Mouse (Mus musculus) limb, embryonic 15.5 days (tissue): Measurements from ENCODE around the gene Gm28041. TPM values are rescaled to one million over a fixed set of nuclear protein-coding genes. Genes with fewer than 3 reads are reported as not detected.

Experiments used
- ATAC-seq: fragments of 200-750 bp; cut with Nextera tagmentation; 2 replicates; pipeline ENCODE4 v1.8.0; 2017; ENCODE audit warnings: low read depth, moderate TSS enrichment; ENCODE audit not compliant: insufficient number of reproducible peaks, low FRiP score, low TSS enrichment
- H3K27ac ChIP-seq: fragments of 300-500 bp; sonication (generic); 2 replicates; pipeline ENCODE4 v1.5.1; 2015; ENCODE audit warnings: moderate library complexity, mild to moderate bottlenecking, inconsistent platforms
- H3K27me3 ChIP-seq: fragments of 300-500 bp; sonication (generic); 2 replicates; pipeline ENCODE4 v1.6.1; 2015; ENCODE audit warnings: inconsistent platforms
- H3K36me3 ChIP-seq: fragments of 300-500 bp; sonication (generic); 2 replicates; pipeline ENCODE4 v1.6.1; 2015; ENCODE audit warnings: inconsistent platforms
- H3K4me1 ChIP-seq: fragments of 300-500 bp; sonication (generic); 2 replicates; pipeline ENCODE4 v1.6.1; 2015; ENCODE audit warnings: inconsistent platforms
- H3K4me2 ChIP-seq: fragments of 300-500 bp; sonication (generic); 2 replicates; pipeline ENCODE4 v1.6.1; 2015; ENCODE audit warnings: mild to moderate bottlenecking, inconsistent platforms
- H3K4me3 ChIP-seq: fragments of 300-500 bp; sonication (generic); 2 replicates; pipeline ENCODE4 v1.5.1; 2015; ENCODE audit warnings: mild to moderate bottlenecking, inconsistent platforms
- H3K9ac ChIP-seq: fragments of 300-500 bp; sonication (generic); 2 replicates; pipeline ENCODE4 v1.6.1; 2015; ENCODE audit warnings: inconsistent platforms
- H3K9me3 ChIP-seq: fragments of 300-500 bp; sonication (generic); 2 replicates; pipeline ENCODE4 v1.6.1; 2016; ENCODE audit warnings: inconsistent platforms
- WGBS: fragments of 180-500 bp; shearing (Covaris S2); methylation state at CpG from one replicate; pipeline ENCODE4 v1.1.7; 2015; 5-methylcytosine and 5-hydroxymethylcytosine counted together
- polyA plus RNA-seq: library from polyadenylated mRNA; unstranded; fragments of >200 nt; fragmentation: Nextera tagmentation; extraction: Ambion mirVana; gene quantifications from 2 replicates; pipeline ENCODE4 v1.2.1, GENCODE M21; 2015

Gene Gm28041
- polyA plus RNA-seq, 1 experiment from 2014 or later: not detected

DNA sequence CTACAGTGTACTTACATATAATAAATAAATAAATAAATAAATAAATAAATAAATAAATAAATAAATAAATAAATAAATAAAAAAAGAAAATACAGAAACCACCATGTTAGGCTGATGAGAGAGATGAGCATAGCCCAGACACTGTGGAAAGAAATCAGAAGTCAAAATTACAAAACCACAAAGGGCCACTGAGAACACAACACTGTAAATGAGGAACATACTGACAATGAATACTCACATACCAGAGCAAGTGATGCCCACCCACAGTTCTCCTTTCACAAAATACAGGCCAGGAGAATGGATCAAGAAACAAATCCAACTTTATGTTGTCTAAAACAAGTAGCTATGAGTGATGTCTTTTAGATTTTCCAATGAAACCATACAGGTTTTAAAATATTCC, 23.7 kb downstream of the Gm28041 start:
- no peak for ATAC-seq
- H3K4me1 ChIP-seq: no peaks in the 10 kb centered on the region
- H3K4me3 ChIP-seq: no peak overlapping the region
- H3K27me3 ChIP-seq: no peaks in the 10 kb centered on the region
- H3K36me3 ChIP-seq: no peaks in the 10 kb centered on the region
- no peak overlapping the region for H3K27ac ChIP-seq
- no peaks in the 10 kb centered on the region for H3K9me3 ChIP-seq
- H3K9ac ChIP-seq: no peak overlapping the region
- no peak overlapping the region for H3K4me2 ChIP-seq

DNA sequence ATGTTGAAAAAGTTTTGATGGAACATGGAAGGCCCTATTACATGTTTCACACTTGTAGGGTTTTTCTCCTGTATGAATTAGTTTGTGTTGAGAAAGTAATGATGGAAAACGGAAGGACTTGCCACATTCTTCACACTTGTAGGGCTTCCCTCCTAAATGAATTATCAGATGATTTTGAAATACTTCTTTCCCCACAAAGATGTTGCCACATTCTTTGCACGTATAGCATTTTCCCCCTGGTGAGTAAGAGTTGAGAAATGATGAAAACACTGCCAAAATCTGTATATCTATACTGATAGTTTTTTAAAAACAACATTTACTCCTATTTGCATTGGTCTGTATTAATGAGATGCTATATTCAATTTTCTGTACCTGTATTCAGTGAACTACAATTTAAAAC, 32.1 kb downstream of the Gm28041 start:
- 85% methylated on average over 2 of the region's 2 CpGs for WGBS
- H3K4me1 ChIP-seq: no peaks in the 10 kb centered on the region
- H3K27me3 ChIP-seq: no peaks in the 10 kb centered on the region
- peaks cover 16% of the 10 kb centered on the region for H3K36me3 ChIP-seq
- H3K9me3 ChIP-seq: no peaks in the 10 kb centered on the region
- no peak overlapping the region for H3K4me3 ChIP-seq
- no peak overlapping the region for H3K27ac ChIP-seq
- no peak overlapping the region for H3K4me2 ChIP-seq
- no peak overlapping the region for H3K9ac ChIP-seq
- no peak for ATAC-seq

DNA sequence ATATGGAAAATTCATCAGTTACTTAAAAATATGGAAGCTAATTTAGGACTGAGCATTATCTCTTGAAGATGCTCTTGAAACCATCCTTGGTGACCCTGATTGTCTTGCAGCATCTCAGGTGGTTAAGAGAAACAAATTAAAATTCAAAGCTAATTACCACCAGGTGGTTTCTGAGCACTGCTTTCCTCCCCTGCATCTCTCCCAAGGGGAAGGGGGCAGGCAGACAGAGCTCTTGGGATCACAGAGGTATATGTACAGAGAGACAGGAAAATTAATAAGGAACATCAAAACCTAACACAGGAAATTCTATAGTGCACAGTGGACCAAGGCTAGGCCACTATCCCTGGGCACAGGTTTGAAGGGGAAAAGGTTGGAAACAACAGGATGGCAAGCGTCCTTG, 42.7 kb downstream of the Gm28041 start:
- ATAC-seq: no peak
- 0 out of 2 replicates have a peak overlapping the region, but pooled peaks have one; percentile 7 for H3K9ac ChIP-seq
- peak overlapping the region; percentile 76 for H3K4me2 ChIP-seq
- H3K4me3 ChIP-seq: peak overlapping the region; percentile 58
- H3K27ac ChIP-seq: peak overlapping the region; percentile 79
- 79% methylated on average over 1 of the region's 1 CpGs for WGBS
- H3K4me1 ChIP-seq: peaks cover 9% of the 10 kb centered on the region; the same call in 1 of the 2 replicates
- no peaks in the 10 kb centered on the region for H3K9me3 ChIP-seq
- H3K36me3 ChIP-seq: no peaks in the 10 kb centered on the region
- no peaks in the 10 kb centered on the region for H3K27me3 ChIP-seq

DNA sequence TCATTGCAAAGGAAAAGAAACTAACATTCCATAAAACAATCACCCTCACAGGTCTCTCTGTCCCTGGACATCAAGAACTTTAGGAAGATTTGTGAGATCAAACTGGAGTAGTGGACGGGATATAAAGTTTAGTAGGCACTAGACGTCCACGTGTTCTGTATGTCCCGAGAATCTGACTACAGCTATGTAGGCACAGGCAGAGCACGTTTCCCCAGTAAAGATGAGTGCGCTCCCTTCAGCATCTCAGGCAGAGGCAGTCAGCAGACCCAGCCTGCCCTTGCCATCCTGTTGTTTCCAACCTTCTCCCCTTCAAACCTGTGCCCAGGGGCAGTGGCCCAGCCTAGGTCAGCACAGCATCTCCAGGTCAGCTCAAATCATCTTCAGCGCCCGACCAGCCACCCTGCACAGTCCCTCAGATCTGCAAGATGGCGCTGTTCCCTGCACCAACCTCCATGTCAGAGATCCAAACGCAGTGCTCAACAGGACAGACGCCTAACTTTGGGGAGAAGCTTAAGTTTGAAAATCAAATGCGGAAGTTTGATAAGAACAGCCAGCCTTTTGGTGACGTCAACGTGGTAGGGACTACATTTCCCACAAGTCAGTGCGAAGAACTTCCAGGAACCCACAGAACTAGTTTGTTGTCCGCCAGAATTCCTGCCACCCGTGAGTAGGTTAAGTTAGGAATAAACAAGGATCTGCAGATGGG, 43.4 kb downstream of the Gm28041 start, which contains the start of gene Zfp595:
Gene Zfp595, minus strand, starts transcription at position 552 of the 706 bp plus-strand sequence.
- no peaks in the 10 kb centered on the region for H3K9me3 ChIP-seq
- peak; percentile 80 for ATAC-seq
- peaks cover 9% of the 10 kb centered on the region; the same call in 1 of the 2 replicates for H3K4me1 ChIP-seq
- peak within 1 kb of the TSS; percentile 58 for H3K4me3 ChIP-seq
- H3K4me2 ChIP-seq: peak within 1 kb of the TSS; percentile 76
- no peaks in the 10 kb centered on the region for H3K27me3 ChIP-seq
- H3K36me3 ChIP-seq: no peaks in the 10 kb centered on the region
- 15% methylated on average over 17 of the region's 17 CpGs for WGBS
- peak within 1 kb of the TSS; percentile 56 for H3K9ac ChIP-seq
- H3K27ac ChIP-seq: peak within 1 kb of the TSS; percentile 79

DNA sequence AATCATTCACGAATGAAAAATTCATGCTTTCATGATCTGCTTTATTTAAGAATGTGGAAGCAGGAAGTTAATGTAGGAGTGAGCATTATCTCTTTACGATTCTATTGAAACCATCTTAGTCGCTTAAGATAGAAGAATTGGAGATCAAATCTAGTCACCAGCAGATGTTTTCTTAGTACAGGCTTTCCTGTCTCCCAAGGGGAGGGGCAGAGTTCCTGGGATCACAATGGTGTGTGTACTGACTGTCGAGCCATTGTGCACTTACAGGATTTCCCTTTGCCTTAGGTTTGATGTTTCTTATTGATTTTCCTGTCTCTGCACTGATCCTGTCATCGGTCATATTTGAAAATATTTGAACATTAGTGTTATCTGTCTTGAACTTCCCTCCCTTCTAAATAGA, 68.8 kb downstream of the Gm28041 start:
- Histone ChIP-seq H3K9me3 (no peaks in the 10 kb centered on the region), H3K9ac (no peak overlapping the region), H3K4me3 (peak overlapping the region; percentile 70), H3K36me3 (no peaks in the 10 kb centered on the region), H3K27me3 (no peaks in the 10 kb centered on the region), H3K27ac (peak overlapping the region; percentile 40; the same call in 1 of the 2 replicates), H3K4me1 (peaks cover 7% of the 10 kb centered on the region; the same call in 1 of the 2 replicates), H3K4me2 (peak overlapping the region; percentile 85)
- ATAC-seq: no peak
- 28% methylated on average over 5 of the region's 5 CpGs for WGBS

DNA sequence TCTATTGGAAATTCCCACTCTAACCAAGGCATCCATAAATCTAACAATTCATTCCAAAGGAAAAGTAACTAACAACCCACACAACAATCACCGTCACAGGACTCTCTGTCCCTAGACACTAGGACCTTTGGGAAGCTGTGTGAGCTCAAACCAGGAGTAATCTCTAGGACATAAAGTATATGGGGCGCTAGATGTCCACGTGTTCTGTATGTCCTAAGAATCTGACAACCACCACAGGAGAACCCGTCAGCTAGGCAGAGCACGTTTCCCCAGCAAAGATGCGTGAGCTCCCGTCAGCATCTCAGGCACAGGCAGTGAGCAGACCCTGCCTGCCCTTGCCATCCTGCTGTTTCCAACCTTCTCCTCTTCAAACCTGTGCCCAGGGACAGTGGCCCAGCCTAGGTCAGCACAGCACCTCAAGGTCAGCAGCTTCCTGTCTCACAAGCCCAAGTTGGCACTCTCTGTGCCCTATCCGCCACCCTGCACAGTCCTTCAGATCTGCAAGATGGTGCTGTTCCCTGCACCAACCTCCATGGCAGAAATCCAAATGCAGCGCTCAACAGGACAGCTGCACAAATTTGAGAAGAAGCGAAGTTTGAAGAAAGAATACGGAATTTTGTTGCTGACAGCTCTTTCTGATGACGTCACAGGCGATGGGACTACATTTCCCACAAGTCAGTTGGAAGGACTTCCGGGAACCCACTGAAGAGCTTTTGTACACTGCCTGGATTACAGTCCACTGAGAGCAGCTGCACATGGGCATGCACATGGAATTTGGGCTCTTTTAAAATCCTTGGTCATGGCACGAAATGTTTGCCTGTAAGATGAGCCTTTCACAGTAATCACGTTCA, 69.5 kb downstream of the Gm28041 start, which contains the start of gene Zfp457:
Gene Zfp457, minus strand, starts transcription at position 664 of the 851 bp plus-strand sequence.
- H3K4me1 ChIP-seq: peaks cover 7% of the 10 kb centered on the region; the same call in 1 of the 2 replicates
- no peaks in the 10 kb centered on the region for H3K36me3 ChIP-seq
- no peaks in the 10 kb centered on the region for H3K9me3 ChIP-seq
- no peaks in the 10 kb centered on the region for H3K27me3 ChIP-seq
- 9% methylated on average over 16 of the region's 16 CpGs for WGBS
- H3K27ac ChIP-seq: peak within 1 kb of the TSS; percentile 40
- peak within 1 kb of the TSS; percentile 80 for H3K9ac ChIP-seq
- ATAC-seq: peak; percentile 91
- peak within 1 kb of the TSS; percentile 85 for H3K4me2 ChIP-seq
- H3K4me3 ChIP-seq: peak within 1 kb of the TSS; percentile 70

Other genes starting within 250 kb of the Gm28041 start
- 6.8 and 8.7 TPM in 2 replicates for gene Rsl1, start 202.6 kb downstream of the Gm28041 start, polyA plus RNA-seq
- gene Zfp455, start 181.2 kb downstream of the Gm28041 start, polyA plus RNA-seq: 2.4 and 2.9 TPM in 2 replicates
- 2.0 and 2.1 TPM in 2 replicates for gene Zfp458, start 97.3 kb downstream of the Gm28041 start, polyA plus RNA-seq
- 0.42 and 0.50 TPM in 2 replicates for gene Zfp457, start 69.2 kb downstream of the Gm28041 start, polyA plus RNA-seq
- gene Zfp595, start 43.2 kb downstream of the Gm28041 start, polyA plus RNA-seq: 2.7 and 3.2 TPM in 2 replicates
- 0.60 and 0.97 TPM in 2 replicates for gene Gm28044, start 15.2 kb downstream of the Gm28041 start, polyA plus RNA-seq
- gene Zfp953, start 15.1 kb downstream of the Gm28041 start, polyA plus RNA-seq: 0.84 and 0.90 TPM in 2 replicates
- 1.2 and 1.4 TPM in 2 replicates for gene Zfp456, start 77 bp upstream of the Gm28041 start, polyA plus RNA-seq
- gene Zfp429, start 24.1 kb upstream of the Gm28041 start, polyA plus RNA-seq: 7.2 and 7.6 TPM in 2 replicates
- gene Zfp459, start 45.7 kb upstream of the Gm28041 start, polyA plus RNA-seq: 1.3 and 1.5 TPM in 2 replicates
- 10.6 and 11.6 TPM in 2 replicates for gene Zfp874a, start 75.9 kb upstream of the Gm28041 start, polyA plus RNA-seq
- gene Zfp874b, start 108.5 kb upstream of the Gm28041 start, polyA plus RNA-seq: 2.9 and 4.7 TPM in 2 replicates
- 16.2 and 17.0 TPM in 2 replicates for gene Zfp58, start 124.8 kb upstream of the Gm28041 start, polyA plus RNA-seq
- 0.25 TPM in 1 of 2 replicates, not detected in the other for gene Gm26965, start 150.4 kb upstream of the Gm28041 start, polyA plus RNA-seq
- 23.6 and 27.2 TPM in 2 replicates for gene Zfp87, start 150.4 kb upstream of the Gm28041 start, polyA plus RNA-seq
- 11.0 and 12.6 TPM in 2 replicates for gene Zfp748, start 178.1 kb upstream of the Gm28041 start, polyA plus RNA-seq
- 3.8 and 4.6 TPM in 2 replicates for gene Zfp729b, start 234.0 kb upstream of the Gm28041 start, polyA plus RNA-seq